Mouse (Mus musculus): ENCODE measurements at regions not wholly inside any gene's neighbourhood (a gene's known extent, or its start where the extent isn't known, plus 50 kb on each side); places are given as distances from the start of the nearest gene placed in this dataset.
"Not testable (repeated sequence)": the region's sequence is repeated elsewhere in the genome, so short reads cannot be mapped to it uniquely, and the experiment has no call there.

GRCm38 (mm10) chr13:28842811-28843210 lies 110.7 kb downstream of the Sox4 start:
- no peak for DNase-seq (ENCODE audit: low read depth, low spot score)

DNA sequence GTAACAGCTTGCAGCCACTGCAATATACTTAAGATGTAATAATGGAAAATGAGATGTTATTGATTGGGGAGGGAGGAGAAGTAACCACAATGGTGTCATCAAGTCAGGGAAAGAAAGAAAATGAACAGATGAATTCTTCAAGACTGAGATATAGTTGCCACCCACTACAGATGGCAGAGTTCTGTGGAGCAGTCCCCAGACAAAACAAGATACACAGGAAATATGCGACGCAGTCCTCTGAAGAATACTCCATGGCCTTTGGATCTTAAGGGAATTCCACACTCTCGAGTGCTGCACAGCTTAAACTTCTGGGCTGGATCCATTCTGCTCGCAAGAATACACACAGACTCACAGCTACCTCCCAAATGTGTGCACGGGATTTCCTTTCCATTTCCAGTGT lies 113.4 kb downstream of the Sox4 start:
- no peak for DNase-seq (ENCODE audit: low read depth, low spot score)

DNA sequence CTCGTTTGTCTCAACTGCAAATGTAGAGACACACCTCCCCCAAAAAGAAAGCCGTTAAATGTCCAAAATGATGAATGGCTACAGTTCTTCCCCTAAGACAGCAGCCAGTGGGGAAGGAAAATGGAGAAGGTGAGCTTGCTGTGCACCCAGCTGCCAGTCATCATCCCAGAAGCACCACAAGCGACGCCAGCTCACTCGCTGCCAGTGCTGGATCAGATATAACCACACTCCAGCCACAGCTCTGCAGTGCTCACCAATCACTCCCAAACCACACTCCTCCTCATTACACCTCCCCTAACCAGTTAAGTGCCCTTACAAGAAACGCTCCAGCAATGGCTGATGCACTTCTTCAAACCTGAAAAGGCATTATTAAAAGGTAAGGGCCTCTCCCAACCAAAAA lies 114.4 kb downstream of the Sox4 start:
- peak; percentile 49 for DNase-seq (ENCODE audit: low read depth, low spot score)

DNA sequence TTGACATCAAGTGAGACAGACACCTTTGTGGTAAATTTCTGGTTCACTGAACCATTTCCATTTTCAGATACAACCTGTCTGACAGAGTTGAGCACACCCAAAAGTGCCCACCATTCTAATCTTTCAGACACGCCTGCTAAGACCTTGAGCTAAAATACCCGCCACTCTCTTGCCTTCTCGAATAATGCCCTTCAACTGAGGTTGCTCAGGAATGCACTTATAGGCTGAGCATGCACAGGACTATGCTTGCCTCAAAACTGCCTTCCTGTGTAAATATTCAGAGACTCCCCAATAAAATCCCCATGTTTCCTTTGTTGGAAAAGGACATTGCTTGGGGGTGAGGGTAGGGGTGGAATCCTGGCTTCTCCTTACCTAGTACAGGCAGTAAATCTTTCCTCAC lies 115.3 kb downstream of the Sox4 start:
- DNase-seq (ENCODE audit: low read depth, low spot score), result no peak

GRCm38 (mm10) chr13:28837196-28837595 lies 116.3 kb downstream of the Sox4 start:
- not testable (repeated sequence) for DNase-seq (ENCODE audit: low read depth, low spot score)

- no peak for DNase-seq (ENCODE audit: low read depth, low spot score)
Observed at GRCm38 (mm10) chr13:28833700-28834065, 119.8 kb downstream of the Sox4 start.

- DNase-seq (ENCODE audit: low read depth, low spot score), result no peak
Observed at GRCm38 (mm10) chr13:28832855-28833699, 120.4 kb downstream of the Sox4 start.

GRCm38 (mm10) chr13:28826284-28826683 lies 127.2 kb downstream of the Sox4 start:
- no peak for DNase-seq (ENCODE audit: low read depth, low spot score)

- no peak for DNase-seq (ENCODE audit: low read depth, low spot score)
Observed at GRCm38 (mm10) chr13:28823985-28824384, 129.5 kb downstream of the Sox4 start.

DNA sequence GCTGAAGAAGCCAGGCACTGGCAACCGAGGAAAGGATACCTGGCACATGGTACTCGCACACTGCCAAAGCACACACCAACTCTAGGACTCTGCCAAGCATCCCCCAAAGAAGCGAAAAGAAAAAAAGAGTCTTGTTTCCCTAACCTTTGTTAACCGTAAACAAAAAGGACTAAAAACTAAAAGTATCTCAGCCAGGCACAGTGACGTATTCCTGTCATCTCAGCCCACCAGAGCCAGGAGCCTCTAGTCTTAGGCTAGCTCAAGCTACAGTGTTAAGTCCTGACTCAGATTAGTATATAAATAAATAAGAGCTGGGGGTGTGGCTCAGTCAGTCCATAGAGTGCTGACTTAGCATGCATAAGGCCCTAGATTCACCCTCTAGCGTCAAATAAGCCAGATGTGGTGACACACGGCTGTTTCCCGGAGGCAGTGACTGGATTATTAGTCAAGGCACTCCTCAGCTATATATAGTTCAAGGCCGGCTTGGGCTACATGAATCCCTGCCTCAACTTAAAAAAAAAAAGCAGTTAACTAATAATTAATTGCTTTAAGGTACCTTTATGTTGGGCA lies 130.1 kb downstream of the Sox4 start:
- no peak for DNase-seq (ENCODE audit: low read depth, low spot score)

DNA sequence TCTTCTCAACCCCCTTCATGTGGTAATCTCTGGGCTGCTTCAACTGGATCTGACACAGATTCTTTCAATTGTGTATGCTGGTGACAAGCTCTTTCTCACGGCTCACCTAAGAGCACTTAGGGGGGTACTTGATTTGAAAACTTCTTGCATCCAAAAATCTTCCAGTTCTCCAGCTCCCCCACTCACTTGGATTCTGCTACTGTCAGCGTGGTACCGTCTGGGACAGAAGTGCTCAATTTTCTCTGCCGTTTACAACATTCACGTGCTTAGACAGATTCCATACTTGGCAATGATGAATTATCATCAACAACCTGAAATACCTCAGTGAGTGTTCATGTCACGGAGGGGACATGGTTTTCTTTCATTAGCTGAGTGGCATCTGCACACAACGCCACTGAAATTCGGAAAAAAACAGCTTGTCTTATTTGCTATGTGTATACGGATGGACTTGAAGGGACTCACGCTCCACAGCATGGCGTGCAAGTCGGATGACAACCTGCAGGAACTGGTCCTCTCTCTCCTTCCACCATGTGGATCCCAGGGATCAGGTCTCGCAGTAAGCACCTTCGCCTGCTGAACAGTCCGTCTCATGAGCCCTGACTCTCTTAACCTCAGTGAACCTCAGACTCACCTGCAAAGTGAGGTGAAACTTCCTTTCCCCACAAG lies 132.5 kb downstream of the Sox4 start:
- DNase-seq (ENCODE audit: low read depth, low spot score), result no peak

GRCm38 (mm10) chr13:28814127-28814526 lies 139.4 kb downstream of the Sox4 start:
- no peak for DNase-seq (ENCODE audit: low read depth, low spot score)

DNA sequence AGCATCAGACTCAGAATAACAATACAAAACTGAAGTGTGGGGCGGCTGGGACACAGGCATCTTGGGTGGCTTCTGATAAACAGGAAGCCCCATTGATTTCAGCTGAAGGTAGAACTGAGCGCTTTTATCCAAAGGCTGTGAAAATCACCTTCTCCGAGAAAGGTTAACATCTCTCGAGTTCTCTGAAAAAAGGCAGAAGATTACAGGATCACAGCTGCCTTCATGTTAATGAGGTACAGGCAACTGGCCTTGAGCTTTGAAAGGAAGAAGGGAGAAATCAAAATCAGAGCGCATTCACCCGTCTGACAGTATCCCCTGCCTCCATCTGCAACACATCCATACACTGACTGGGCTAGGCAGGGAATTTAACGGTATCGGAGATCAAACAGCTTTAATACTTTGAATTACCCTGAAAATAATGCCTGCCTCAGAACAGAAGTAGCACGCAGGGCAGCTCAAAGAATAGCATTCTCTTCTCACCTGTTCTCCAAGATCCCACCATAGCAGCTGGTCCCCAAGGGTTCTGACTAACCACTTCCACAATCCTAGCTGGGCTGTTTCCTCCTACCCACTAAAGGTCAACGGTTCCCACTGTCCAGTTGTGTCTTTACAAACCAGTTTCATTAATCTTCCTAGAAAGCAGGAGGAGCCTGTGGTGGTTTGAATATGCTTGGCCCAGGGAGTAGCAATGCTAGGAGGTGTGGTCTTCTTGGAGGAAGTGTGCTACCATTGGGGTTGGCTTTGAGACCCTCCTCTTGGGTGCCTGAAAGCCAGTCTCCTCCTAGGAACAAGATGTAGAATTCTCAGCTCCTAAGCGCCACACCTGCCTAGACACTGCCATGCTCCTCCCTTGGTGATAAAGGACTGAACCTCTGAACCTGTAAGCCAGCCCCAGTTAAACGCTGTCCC lies 141.6 kb downstream of the Sox4 start:
- no peak for DNase-seq (ENCODE audit: low read depth, low spot score)

DNA sequence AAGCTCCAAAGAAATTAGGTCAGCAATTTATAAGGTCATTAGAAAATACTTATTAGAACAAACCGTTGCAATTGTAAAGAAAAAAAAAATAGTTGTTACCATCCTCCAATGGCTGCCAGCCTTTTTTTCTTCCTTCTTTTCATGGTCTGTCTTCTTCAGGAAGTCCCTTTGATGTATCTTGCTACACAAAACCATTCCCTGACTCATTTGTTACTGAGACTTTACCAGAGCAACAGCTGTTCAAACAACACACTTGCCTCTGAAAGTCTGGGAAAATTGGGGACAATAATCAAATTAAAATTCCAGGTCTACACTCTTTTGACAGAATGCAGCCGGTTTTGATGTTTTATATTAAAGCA lies 142.5 kb downstream of the Sox4 start:
- peak; percentile 48 for DNase-seq (ENCODE audit: low read depth, low spot score)

GRCm38 (mm10) chr13:28810326-28811080 lies 143.0 kb downstream of the Sox4 start:
- peak; percentile 69 for DNase-seq (ENCODE audit: low read depth, low spot score)

DNA sequence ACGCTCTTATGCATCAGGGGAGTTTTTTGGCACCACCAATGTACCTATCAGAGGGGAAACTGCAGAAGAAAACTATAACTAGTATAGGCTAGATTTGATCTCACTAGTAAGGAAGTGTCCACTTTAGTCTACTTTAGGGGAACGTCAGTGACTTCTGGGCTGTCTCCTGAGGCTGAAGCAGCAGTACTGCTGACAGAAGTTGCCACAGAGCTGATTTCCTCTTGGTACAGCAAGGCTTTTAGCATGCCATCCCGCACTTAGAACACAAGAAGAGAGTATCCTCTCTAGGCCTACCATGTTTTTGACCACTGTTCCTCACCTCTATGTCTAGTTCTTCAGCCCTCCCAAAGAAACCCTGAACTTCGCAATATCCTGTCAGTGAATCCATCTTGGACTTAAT lies 148.2 kb downstream of the Sox4 start:
- DNase-seq (ENCODE audit: low read depth, low spot score), result no peak

DNA sequence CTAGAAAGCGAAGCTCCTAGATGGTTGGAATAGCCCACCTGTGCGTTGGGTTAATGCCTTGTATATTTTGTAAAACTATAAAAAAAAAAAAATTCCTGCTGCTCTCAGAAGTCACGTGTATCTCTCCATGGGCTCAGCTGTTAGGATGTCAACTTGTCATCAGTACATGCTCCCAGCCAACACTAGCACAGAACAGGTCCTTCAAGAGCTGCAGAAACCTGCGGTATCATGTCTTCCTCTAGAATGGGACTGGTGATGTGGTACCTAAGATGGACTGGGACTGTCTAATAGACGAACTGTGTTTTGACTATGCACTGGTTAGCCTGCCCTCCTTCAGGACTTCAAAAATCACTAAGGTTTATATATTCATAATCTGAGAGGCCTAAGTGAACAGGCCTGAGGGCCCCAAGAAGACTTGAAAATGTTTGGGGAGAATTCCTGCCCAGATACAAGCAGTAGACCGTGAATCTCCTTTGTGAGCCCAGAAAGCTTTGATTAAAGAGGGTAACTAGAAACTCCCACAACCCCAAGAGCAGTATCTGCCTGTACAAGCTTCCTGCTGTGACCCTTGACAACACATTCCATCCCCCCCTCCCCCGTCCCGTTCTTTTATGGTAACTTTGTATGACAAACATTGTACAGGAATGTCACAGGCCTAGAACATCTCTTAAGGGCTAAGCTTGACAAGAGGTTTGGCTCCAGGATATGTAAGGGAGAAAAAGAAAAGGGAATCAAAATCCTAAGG lies 152.1 kb downstream of the Sox4 start:
- DNase-seq (ENCODE audit: low read depth, low spot score), result peak; percentile 70

DNA sequence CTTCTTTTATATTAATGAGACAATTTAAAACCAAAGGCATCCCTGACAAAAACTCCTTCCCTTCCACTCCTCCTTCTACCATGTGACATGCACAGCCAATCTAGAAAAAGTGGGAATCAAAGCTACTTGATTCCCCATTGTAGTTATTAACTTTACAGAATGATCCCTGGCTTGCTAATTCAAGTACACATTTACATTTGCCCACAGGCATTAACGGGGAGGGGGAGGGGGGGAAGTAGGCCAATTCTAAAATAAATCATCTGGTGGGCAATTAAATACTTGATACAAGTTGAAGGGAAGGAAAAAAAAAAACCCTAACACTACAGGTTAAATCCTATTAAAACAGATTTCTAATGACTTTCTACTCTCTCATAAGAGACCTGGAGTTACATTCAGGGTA lies 152.8 kb downstream of the Sox4 start:
- DNase-seq (ENCODE audit: low read depth, low spot score), result no peak

DNA sequence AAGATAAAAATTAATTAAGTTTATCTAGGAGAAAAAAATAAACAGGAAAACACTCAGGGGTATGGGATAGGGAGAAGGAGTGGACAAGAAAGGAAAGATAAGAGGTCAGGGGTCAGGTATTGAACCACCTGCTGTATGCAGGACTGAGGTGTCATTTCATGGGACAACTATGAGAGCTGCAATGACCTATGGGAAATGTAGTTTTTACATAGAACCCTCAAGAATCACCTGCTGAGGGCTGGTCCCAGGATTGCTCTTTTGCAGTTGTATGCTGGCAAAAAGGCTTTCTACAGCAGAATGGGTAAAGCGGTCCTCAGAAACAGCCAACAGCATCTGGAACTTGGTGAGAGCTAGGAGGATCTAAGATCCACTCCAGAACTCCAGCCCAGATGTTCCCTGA lies 154.0 kb downstream of the Sox4 start:
- DNase-seq (ENCODE audit: low read depth, low spot score), result no peak

All from mesoderm, embryonic 11.5 days (tissue).